17 mouse cellular contexts compared by ENCODE assay signal in genomic region chr1:156796251-156796650, GRCm38 (mm10). TPM values are rescaled to one million over a fixed set of nuclear protein-coding genes. Genes with fewer than 3 reads are reported as not detected.
DNase-seq lines count a peak whose midpoint lies in the region; ATAC-seq lines count a peak whose summit lies in the region.
"Had no signal": no experiment of that assay in that cellular context is flagged by ENCODE, and none has a peak within 500 bp of the region (broad histone marks: within the 10 kb centered on the region; RNA-seq: fewer than 3 reads in every experiment).

No protein-coding gene starts in this region.

- peak; percentile 39 for DNase-seq in kidney, adult 11 months
- DNase-seq in kidney, adult 18-20 months, result no peak
- DNase-seq in hindlimb bud, embryonic 11.5 days (ENCODE audit: extremely low spot score, low read depth, low spot score), result peak; percentile 42
- DNase-seq in skeletal muscle tissue, adult 2 months (ENCODE audit: low read depth, low spot score), result peak; percentile 77
- no peak for DNase-seq in layer of hippocampus, adult 11-12 months (ENCODE audit: low spot score)
- no peak for DNase-seq in left cerebral cortex, adult 8-10 months (ENCODE audit: low spot score in 2 of 2)
- DNase-seq in layer of hippocampus, postnatal 10 days (ENCODE audit: low spot score in 2 of 2), result no peak
- DNase-seq: cerebellum, adult 2 months; liver, postnatal 0 days; thymus, postnatal 36 days had no signal

- no peak overlapping the region for H3K4me2 ChIP-seq in embryonic facial prominence, embryonic 15.5 days (replicated peaks)
- H3K4me2 ChIP-seq: forebrain, embryonic 15.5 days; limb, embryonic 13.5 days had no signal

- no peak overlapping the region for H3K9ac ChIP-seq in embryonic facial prominence, embryonic 15.5 days
- H3K9ac ChIP-seq: forebrain, embryonic 15.5 days; limb, embryonic 13.5 days; liver, postnatal 0 days had no signal

- WGBS in embryonic facial prominence, embryonic 15.5 days, result 30% methylated on average over 9 of the region's 9 CpGs

- no peak overlapping the region for H3K4me3 ChIP-seq in embryonic facial prominence, embryonic 15.5 days (replicated peaks)
- H3K4me3 ChIP-seq: forebrain, embryonic 15.5 days; layer of hippocampus, adult 2 months; limb, embryonic 13.5 days had no signal

- no peaks in the 10 kb centered on the region for H3K9me3 ChIP-seq in embryonic facial prominence, embryonic 15.5 days (replicated peaks)
- H3K9me3 ChIP-seq: forebrain, embryonic 15.5 days; limb, embryonic 13.5 days had no signal

- no peak for ATAC-seq in embryonic facial prominence, embryonic 15.5 days (ENCODE audit: insufficient number of reproducible peaks, low FRiP score, low TSS enrichment, low read depth)
- ATAC-seq: forebrain, embryonic 15.5 days; hindbrain, embryonic 16.5 days; liver, postnatal 0 days had no signal

- no peaks in the 10 kb centered on the region for H3K27me3 ChIP-seq in embryonic facial prominence, embryonic 15.5 days
- H3K27me3 ChIP-seq: forebrain, embryonic 15.5 days; limb, embryonic 13.5 days had no signal

- H3K27ac ChIP-seq in embryonic facial prominence, embryonic 15.5 days (replicated peaks), result peak overlapping the region; percentile 44; the same call in 1 of the 2 replicates
- H3K27ac ChIP-seq: forebrain, embryonic 15.5 days; layer of hippocampus, adult 2 months; limb, embryonic 13.5 days; macrophage had no signal

- H3K4me1 ChIP-seq in embryonic facial prominence, embryonic 15.5 days, result peaks cover 13% of the 10 kb centered on the region
- H3K4me1 ChIP-seq: forebrain, embryonic 15.5 days had no signal

- H3K36me3 ChIP-seq in embryonic facial prominence, embryonic 15.5 days, result no peaks in the 10 kb centered on the region
- H3K36me3 ChIP-seq: forebrain, embryonic 15.5 days; limb, embryonic 13.5 days had no signal

RNA-seq across cellular contexts. Expression of gene Angptl1, which starts 42.1 kb away (rescaled TPM):
- 65.3 and 75.8 TPM in 2 replicates for polyA plus RNA-seq in embryonic facial prominence, embryonic 15.5 days (2015; fragmentation: Nextera tagmentation; extraction: Ambion mirVana)
- total RNA-seq in left cerebral cortex, adult 8-10 months (2022), result 1 to 10 TPM in 1 of 4 experiments, under 1 TPM in 3; 0.27 to 1.2 (median 0.43) TPM
- total RNA-seq in layer of hippocampus, postnatal 10 days (2021), result 1 to 10 TPM in 1 of 2 experiments, under 1 TPM in 1; 0.49 to 1.1 TPM
- total RNA-seq: MEL had no signal
- polyA plus RNA-seq: macrophage had no signal

Comparison
In these comparisons a context has a peak if more than half of its experiments do, and no peak if none do; other contexts are left out.
1. DNase-seq: peak in kidney, adult 11 months (single experiment), hindlimb bud, embryonic 11.5 days (single experiment) and skeletal muscle tissue, adult 2 months (single experiment); none in kidney, adult 18-20 months (single experiment), layer of hippocampus, adult 11-12 months (single experiment), left cerebral cortex, adult 8-10 months (0 of 2) and layer of hippocampus, postnatal 10 days (0 of 2).